Mouse (Mus musculus): ENCODE data around the gene Hist1h3e. TPM values are rescaled to one million over a fixed set of nuclear protein-coding genes. Genes with fewer than 3 reads are reported as not detected.
"Not testable (repeated sequence)": the region's sequence is repeated elsewhere in the genome, so short reads cannot be mapped to it uniquely, and the experiment has no call there.

Gene Hist1h3e
- polyA plus RNA-seq, 1 experiment: 14.3 TPM

DNA sequence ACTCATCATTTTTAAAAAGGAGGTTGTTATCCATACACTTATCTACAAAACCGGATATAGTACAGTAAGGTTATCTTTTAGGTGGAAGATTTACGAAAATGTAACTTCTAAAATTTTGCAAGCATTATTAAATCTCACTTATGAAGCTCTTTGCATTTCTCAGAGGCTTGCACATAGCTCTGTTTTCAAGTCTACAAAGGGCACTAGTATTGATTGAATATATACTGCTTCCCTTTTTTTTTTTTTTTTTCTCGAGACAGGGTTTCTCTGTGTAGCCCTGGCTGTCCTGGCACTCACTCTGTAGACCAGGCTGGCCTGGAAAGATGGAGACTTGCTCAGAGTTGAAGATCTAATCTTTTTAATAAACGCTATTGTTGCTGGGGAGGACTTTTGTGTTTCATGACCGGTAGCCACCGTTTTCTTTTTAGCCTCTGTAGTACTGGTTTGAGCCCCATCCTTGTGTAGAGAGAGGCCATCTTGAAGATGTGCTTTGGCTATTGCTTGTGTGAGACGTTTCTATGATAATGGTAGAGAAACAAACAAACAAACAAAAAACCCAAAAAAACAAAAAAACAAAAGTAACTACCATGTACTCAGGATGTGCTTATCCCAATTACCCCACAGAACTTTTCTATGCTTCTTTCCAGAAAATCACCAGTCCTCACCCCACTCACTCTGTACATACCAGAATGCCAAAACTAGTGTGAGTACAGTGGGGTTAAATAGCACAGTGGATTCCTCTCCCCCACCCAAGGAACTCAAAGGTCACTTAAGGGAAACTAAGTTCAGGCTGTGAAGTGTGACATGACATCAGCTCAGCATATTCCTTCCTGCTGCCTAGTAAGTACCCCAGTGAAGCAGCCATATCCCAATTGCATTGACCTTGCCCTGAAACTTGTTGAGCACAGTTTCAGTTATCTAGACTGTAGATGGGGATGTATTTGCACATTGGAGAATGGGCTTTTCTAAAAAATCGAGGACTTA, 9.9 kb downstream of the Hist1h3e start:
- Histone ChIP-seq H3K36me3 (ENCODE audit: control insufficient read depth, insufficient read depth, low read length, poor library complexity, severe bottlenecking) (no peaks in the 10 kb centered on the region), H3K4me1 (ENCODE audit: control insufficient read depth, insufficient read depth, low read length) (no peaks in the 10 kb centered on the region), H3K27me3 (ENCODE audit: control insufficient read depth, insufficient read depth, low read length, poor library complexity, severe bottlenecking) (no peaks in the 10 kb centered on the region), H3K27ac (ENCODE audit: insufficient read depth, low read length) (peak overlapping the region; percentile 86), H3K9ac (ENCODE audit: low read depth, poor library complexity, severe bottlenecking) (peak overlapping the region; percentile 80), H3K9me3 (replicated peaks; ENCODE audit: control insufficient read depth, insufficient read depth, low read length, poor library complexity, severe bottlenecking) (no peaks in the 10 kb centered on the region), H3K4me3 (ENCODE audit: low read depth, low read length) (no peak overlapping the region)
- TF ChIP-seq POLR2A (IDR thresholded peaks at IDR 0.05; ENCODE audit: insufficient read depth, low read length): no peak
- TF ChIP-seq EP300 (IDR thresholded peaks at IDR 0.05; ENCODE audit: insufficient read depth, low read depth, low read length): no peak

GRCm38 (mm10) chr13:23551146-23551834, 10.9 kb downstream of the Hist1h3e start, which contains the start of gene Hist1h4f:
Gene Hist1h4f (minus strand): TSS chr13:23551648.
- Histone ChIP-seq H3K4me3 (ENCODE audit: low read depth, low read length) (peak within 1 kb of the TSS; percentile 85), H3K9ac (ENCODE audit: low read depth, poor library complexity, severe bottlenecking) (peak within 1 kb of the TSS; percentile 90), H3K27ac (ENCODE audit: insufficient read depth, low read length) (peak within 1 kb of the TSS; percentile 92)
- not testable (repeated sequence) for H3K9me3 ChIP-seq (replicated peaks; ENCODE audit: control insufficient read depth, insufficient read depth, low read length, poor library complexity, severe bottlenecking); H3K4me1 ChIP-seq (ENCODE audit: control insufficient read depth, insufficient read depth, low read length); H3K27me3 ChIP-seq (ENCODE audit: control insufficient read depth, insufficient read depth, low read length, poor library complexity, severe bottlenecking); H3K36me3 ChIP-seq (ENCODE audit: control insufficient read depth, insufficient read depth, low read length, poor library complexity, severe bottlenecking)
- TF ChIP-seq EP300 (IDR thresholded peaks at IDR 0.05; ENCODE audit: insufficient read depth, low read depth, low read length) (0 out of 2 replicates have a peak, but pooled peaks have one; percentile 46), POLR2A (IDR thresholded peaks at IDR 0.05; ENCODE audit: insufficient read depth, low read length) (peak; percentile 94)

- Histone ChIP-seq H3K27me3 (ENCODE audit: control insufficient read depth, insufficient read depth, low read length, poor library complexity, severe bottlenecking) (no peaks in the 10 kb centered on the region), H3K27ac (ENCODE audit: insufficient read depth, low read length) (peak overlapping the region; percentile 92), H3K9me3 (replicated peaks; ENCODE audit: control insufficient read depth, insufficient read depth, low read length, poor library complexity, severe bottlenecking) (no peaks in the 10 kb centered on the region), H3K36me3 (ENCODE audit: control insufficient read depth, insufficient read depth, low read length, poor library complexity, severe bottlenecking) (no peaks in the 10 kb centered on the region), H3K9ac (ENCODE audit: low read depth, poor library complexity, severe bottlenecking) (peak overlapping the region; percentile 90), H3K4me1 (ENCODE audit: control insufficient read depth, insufficient read depth, low read length) (no peaks in the 10 kb centered on the region), H3K4me3 (ENCODE audit: low read depth, low read length) (peak overlapping the region; percentile 55)
- TF ChIP-seq EP300 (IDR thresholded peaks at IDR 0.05; ENCODE audit: insufficient read depth, low read depth, low read length): no peak
- TF ChIP-seq CTCF (IDR thresholded peaks at IDR 0.05; ENCODE audit: low read depth, low read length): no peak
- no peak for TF ChIP-seq POLR2A (IDR thresholded peaks at IDR 0.05; ENCODE audit: insufficient read depth, low read length)
Measured at GRCm38 (mm10) chr13:23550761-23551145, 11.4 kb downstream of the Hist1h3e start.

DNA sequence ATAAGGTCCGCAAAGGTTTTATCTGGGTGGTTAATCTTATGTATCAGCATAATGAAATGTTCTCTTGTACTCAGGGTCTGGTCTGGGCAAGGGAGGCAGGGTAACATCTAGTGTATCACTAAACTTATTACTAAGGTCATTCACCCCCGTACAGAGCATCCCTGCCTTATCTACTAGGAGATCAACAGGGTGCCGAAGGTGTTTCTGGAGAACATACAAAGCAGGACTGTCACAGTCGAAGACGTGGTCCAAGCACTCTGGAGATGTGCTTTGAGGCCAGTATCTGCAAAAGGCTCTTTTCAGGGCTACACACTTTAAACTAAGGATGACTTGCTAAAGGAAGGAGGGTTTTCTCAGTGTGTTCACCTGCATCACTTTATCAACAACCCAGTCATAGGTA, 15.5 kb downstream of the Hist1h3e start:
- H3K9me3 ChIP-seq (replicated peaks; ENCODE audit: control insufficient read depth, insufficient read depth, low read length, poor library complexity, severe bottlenecking): no peaks in the 10 kb centered on the region
- H3K4me3 ChIP-seq (ENCODE audit: low read depth, low read length): no peak overlapping the region
- no peaks in the 10 kb centered on the region for H3K36me3 ChIP-seq (ENCODE audit: control insufficient read depth, insufficient read depth, low read length, poor library complexity, severe bottlenecking)
- no peaks in the 10 kb centered on the region for H3K4me1 ChIP-seq (ENCODE audit: control insufficient read depth, insufficient read depth, low read length)
- no peak overlapping the region for H3K9ac ChIP-seq (ENCODE audit: low read depth, poor library complexity, severe bottlenecking)
- no peaks in the 10 kb centered on the region for H3K27me3 ChIP-seq (ENCODE audit: control insufficient read depth, insufficient read depth, low read length, poor library complexity, severe bottlenecking)
- TF ChIP-seq EP300 (IDR thresholded peaks at IDR 0.05; ENCODE audit: insufficient read depth, low read depth, low read length) (no peak), CTCF (IDR thresholded peaks at IDR 0.05; ENCODE audit: low read depth, low read length) (no peak), POLR2A (IDR thresholded peaks at IDR 0.05; ENCODE audit: insufficient read depth, low read length) (no peak)
- H3K27ac ChIP-seq (ENCODE audit: insufficient read depth, low read length): no peak overlapping the region

- H3K27me3 ChIP-seq (ENCODE audit: control insufficient read depth, insufficient read depth, low read length, poor library complexity, severe bottlenecking): not testable (repeated sequence)
- peak overlapping the region; percentile 84 for H3K9ac ChIP-seq (ENCODE audit: low read depth, poor library complexity, severe bottlenecking)
Measured at GRCm38 (mm10) chr13:23544787-23545120, 17.4 kb downstream of the Hist1h3e start.

More at GRCm38 (mm10) chr13:23544787-23545120, 17.4 kb downstream of the Hist1h3e start:
- H3K4me1 ChIP-seq (ENCODE audit: control insufficient read depth, insufficient read depth, low read length); H3K36me3 ChIP-seq (ENCODE audit: control insufficient read depth, insufficient read depth, low read length, poor library complexity, severe bottlenecking); H3K9me3 ChIP-seq (replicated peaks; ENCODE audit: control insufficient read depth, insufficient read depth, low read length, poor library complexity, severe bottlenecking): not testable (repeated sequence)
- H3K27ac ChIP-seq (ENCODE audit: insufficient read depth, low read length): peak overlapping the region; percentile 38
- H3K4me3 ChIP-seq (ENCODE audit: low read depth, low read length): peak overlapping the region; percentile 42

All from ES-Bruce4 (cell line).